Mouse (Mus musculus) spleen, postnatal 4 days (tissue): ENCODE data around the gene Vpreb1.
"Not testable (repeated sequence)": the region's sequence is repeated elsewhere in the genome, so short reads cannot be mapped to it uniquely, and the experiment has no call there.

ENCODE experiments used
- DNase-seq, 2 experiments: peaks; one replicate each; pipeline ENCODE4 v3.0.0; 2022; ENCODE audit warnings: low spot score in 2 of 2

Vpreb1 gene

GRCm38 (mm10) chr16:16856054-16856453, 14.6 kb downstream of the Vpreb1 start:
- DNase-seq: not testable (repeated sequence)

- DNase-seq: no peak
These were observed 15.1 kb downstream of the Vpreb1 start for GRCm38 (mm10) chr16:16855541-16855940.

- peak; percentile 56 to 80 for DNase-seq
These were observed 15.8 kb downstream of the Vpreb1 start for GRCm38 (mm10) chr16:16854836-16855235.

GRCm38 (mm10) chr16:16852411-16852810, 18.2 kb downstream of the Vpreb1 start:
- DNase-seq: no peak

GRCm38 (mm10) chr16:16849196-16849595, 21.4 kb downstream of the Vpreb1 start:
- no peak for DNase-seq

GRCm38 (mm10) chr16:16829671-16830070, 41.0 kb downstream of the Vpreb1 start:
- no peak for DNase-seq

- peak; percentile 44 to 72 for DNase-seq
These were observed 41.7 kb downstream of the Vpreb1 start, which contains the start of gene Spag6l for GRCm38 (mm10) chr16:16828757-16829615. Gene Spag6l (minus strand): TSS chr16:16829456.

GRCm38 (mm10) chr16:16826223-16826622, 44.4 kb downstream of the Vpreb1 start:
- no peak for DNase-seq

GRCm38 (mm10) chr16:16825476-16825875, 45.2 kb downstream of the Vpreb1 start:
- DNase-seq: no peak
